Mouse (Mus musculus) bone marrow macrophage, adult 2 months (primary cell): ENCODE measurements around the gene Glis3.

Experiments
- CTCF ChIP-seq: IDR thresholded peaks from 2 replicates; pipeline ENCODE4 v1.5.1; 2012; ENCODE audit warnings: low read depth, mild to moderate bottlenecking, low read length, moderate library complexity
- POLR2A ChIP-seq: IDR thresholded peaks from 2 replicates; pipeline ENCODE4 v1.6.1; 2012; ENCODE audit warnings: mild to moderate bottlenecking, low read depth, low read length, borderline replicate concordance

DNA sequence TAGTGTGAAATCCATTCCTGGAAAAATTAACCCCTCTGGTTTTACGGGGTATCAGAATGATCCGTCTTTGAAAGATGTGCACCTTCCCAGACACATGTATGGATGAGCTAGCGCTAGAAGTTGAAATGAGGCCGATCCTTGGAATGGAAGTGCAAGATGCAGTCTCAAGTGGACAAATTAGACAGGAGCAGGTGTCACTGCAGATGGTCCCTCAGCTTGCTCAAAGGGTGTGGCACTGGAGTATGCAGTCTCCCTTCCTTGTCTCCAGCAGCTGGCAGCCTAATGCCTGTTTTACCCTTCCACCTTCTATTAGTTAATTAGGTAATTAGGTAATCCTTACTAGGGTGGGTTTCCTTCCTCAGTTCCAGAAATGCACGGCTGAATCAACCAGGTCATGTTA lies 53.7 kb downstream of the Glis3 start:
- TF ChIP-seq CTCF (no peak), POLR2A (no peak)
